Mouse (Mus musculus): ENCODE data around the gene Ksr2.

- TF ChIP-seq GATA1 (IDR thresholded peaks at IDR 0.05; ENCODE audit: low read length) (no peak), TAL1 (IDR thresholded peaks at IDR 0.05; ENCODE audit: low read length) (no peak)
Observed at GRCm38 (mm10) chr5:117682226-117682625, 268.4 kb downstream of the Ksr2 start.

All from erythroblast, embryonic 14.5 days (primary cell).